Mouse (Mus musculus): ENCODE data around the gene Sbk1. TPM values are rescaled to one million over a fixed set of nuclear protein-coding genes. Genes with fewer than 3 reads are reported as not detected.

Sbk1 gene
- polyA plus RNA-seq, 1 experiment from 2014 or later: 29.7 TPM

DNA sequence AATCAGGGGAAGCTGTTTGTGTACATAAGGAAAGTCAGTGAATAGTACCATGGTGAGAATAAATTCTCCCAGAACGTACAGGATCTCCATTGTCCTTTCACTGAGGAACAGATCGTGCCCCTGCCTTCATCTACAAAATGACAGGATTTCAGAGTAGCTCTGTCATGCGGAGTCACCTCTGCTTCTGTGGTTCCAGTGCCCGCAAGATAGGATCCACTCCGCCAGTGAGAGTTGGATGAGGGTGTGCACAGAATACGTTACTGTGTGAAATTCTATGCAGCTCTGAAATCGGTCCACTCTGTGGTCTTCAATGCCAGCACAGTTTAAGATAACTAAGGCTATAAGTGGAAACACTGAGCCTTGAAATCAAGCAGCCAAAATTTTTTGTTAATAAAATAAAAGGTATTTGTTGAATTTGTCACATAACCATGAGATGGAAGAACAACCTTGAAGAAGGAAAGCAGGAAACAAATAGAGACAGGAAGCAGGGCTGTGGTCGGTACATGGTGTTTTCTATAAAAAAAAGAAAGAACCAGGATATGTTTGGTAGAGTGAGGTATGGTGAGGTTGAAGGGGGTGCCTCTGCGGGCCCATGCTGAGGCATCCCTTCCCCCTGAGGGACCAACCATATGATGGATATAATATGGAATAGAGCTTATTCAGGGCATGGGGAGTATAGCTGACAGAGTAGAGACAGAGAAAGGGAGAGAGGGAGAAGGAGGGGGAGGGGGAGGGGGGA, 57.7 kb downstream of the Sbk1 start:
- Histone ChIP-seq H3K4me3 (ENCODE audit: low read length) (no peak overlapping the region), H3K27me3 (ENCODE audit: insufficient read depth, low read length) (peaks cover 10% of the 10 kb centered on the region; the same call in 1 of the 2 replicates), H3K36me3 (ENCODE audit: insufficient read depth, low read length) (no peaks in the 10 kb centered on the region), H3K9ac (replicated peaks; ENCODE audit: low read length) (no peak overlapping the region), H3K9me3 (ENCODE audit: low read length) (no peaks in the 10 kb centered on the region), H3K4me2 (replicated peaks; ENCODE audit: low read depth, low read length) (no peak overlapping the region), H3K27ac (ENCODE audit: low read length) (no peak overlapping the region), H3K4me1 (ENCODE audit: insufficient read depth, low read length) (no peaks in the 10 kb centered on the region)
- 82% methylated on average over 9 of the region's 9 CpGs for WGBS
- no peak for ATAC-seq (ENCODE audit: low FRiP score, low TSS enrichment)

DNA sequence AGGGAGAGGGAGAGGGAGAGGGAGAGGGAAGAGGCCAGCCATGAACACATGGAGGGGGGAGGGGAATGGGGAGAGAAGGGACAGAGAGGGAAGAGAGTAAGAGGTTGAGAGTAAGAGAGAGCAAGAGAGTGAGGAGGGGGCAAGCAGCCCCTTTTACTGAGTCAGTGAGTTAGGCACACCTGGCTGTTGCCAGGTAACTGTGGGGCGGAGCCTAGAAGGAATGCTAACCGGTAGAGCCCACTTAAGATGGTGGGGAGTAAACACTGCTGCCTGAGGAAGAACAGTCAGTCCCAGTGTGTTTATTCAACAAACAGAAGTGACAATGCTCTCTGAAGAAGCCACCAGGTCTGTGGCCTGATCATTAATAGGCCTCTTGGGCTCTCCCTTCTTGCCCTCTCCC, 58.3 kb downstream of the Sbk1 start:
- ATAC-seq (ENCODE audit: low FRiP score, low TSS enrichment): no peak
- H3K36me3 ChIP-seq (ENCODE audit: insufficient read depth, low read length): no peaks in the 10 kb centered on the region
- no peaks in the 10 kb centered on the region for H3K9me3 ChIP-seq (ENCODE audit: low read length)
- WGBS: 48% methylated on average over 2 of the region's 2 CpGs
- 0 out of 2 replicates have a peak, but pooled peaks cover 6% of the 10 kb centered on the region for H3K27me3 ChIP-seq (ENCODE audit: insufficient read depth, low read length)
- no peak overlapping the region for H3K9ac ChIP-seq (replicated peaks; ENCODE audit: low read length)
- no peak overlapping the region for H3K4me3 ChIP-seq (ENCODE audit: low read length)
- H3K4me1 ChIP-seq (ENCODE audit: insufficient read depth, low read length): no peaks in the 10 kb centered on the region
- no peak overlapping the region for H3K4me2 ChIP-seq (replicated peaks; ENCODE audit: low read depth, low read length)
- H3K27ac ChIP-seq (ENCODE audit: low read length): no peak overlapping the region

DNA sequence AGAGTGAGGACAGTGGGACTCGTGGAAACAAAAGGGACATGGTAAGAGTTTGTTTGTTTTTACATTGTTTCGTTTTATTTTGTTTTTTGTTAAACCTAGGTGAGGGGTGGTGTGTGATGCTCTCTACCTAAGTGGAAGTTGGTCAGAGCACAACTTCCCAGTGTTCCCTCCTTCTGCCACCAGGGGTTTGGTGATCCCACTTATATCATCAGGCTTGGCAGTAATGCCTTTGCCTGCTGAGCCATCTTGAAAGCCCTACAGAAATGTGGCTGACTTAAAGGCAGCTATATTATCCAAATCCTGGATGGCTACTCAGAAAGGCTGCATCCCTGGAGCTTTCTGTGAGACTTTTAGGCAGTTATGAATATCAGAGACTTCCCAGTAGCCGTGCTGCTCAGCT, 60.3 kb downstream of the Sbk1 start:
- Histone ChIP-seq H3K27ac (ENCODE audit: low read length) (no peak overlapping the region), H3K9me3 (ENCODE audit: low read length) (no peaks in the 10 kb centered on the region), H3K4me2 (replicated peaks; ENCODE audit: low read depth, low read length) (no peak overlapping the region), H3K27me3 (ENCODE audit: insufficient read depth, low read length) (no peaks in the 10 kb centered on the region), H3K4me3 (ENCODE audit: low read length) (no peak overlapping the region), H3K9ac (replicated peaks; ENCODE audit: low read length) (no peak overlapping the region), H3K36me3 (ENCODE audit: insufficient read depth, low read length) (no peaks in the 10 kb centered on the region), H3K4me1 (ENCODE audit: insufficient read depth, low read length) (no peaks in the 10 kb centered on the region)
- ATAC-seq (ENCODE audit: low FRiP score, low TSS enrichment): no peak
- 74% methylated on average over 3 of the region's 3 CpGs for WGBS

DNA sequence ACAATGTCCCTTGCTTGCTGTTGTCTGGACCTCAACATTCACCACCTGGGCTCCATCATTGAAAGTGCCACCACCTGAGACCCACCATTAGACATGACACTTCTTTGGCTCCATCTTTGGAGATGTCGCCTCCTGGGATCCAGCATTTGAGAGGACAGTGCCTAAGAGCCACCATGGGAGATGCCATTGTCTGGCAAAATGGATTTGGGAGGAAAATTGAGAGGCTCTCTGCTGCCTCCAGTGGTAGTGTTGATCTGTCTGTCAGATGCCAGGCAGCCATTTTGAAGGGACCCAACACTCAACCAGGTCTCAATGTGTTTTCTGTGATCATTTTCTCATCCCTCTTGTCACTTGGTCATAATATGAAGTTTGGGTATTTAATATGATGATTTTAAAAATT, 63.1 kb downstream of the Sbk1 start:
- H3K9ac ChIP-seq (replicated peaks; ENCODE audit: low read length): no peak overlapping the region
- no peak overlapping the region for H3K4me3 ChIP-seq (ENCODE audit: low read length)
- no peaks in the 10 kb centered on the region for H3K4me1 ChIP-seq (ENCODE audit: insufficient read depth, low read length)
- no peak overlapping the region for H3K27ac ChIP-seq (ENCODE audit: low read length)
- ATAC-seq (ENCODE audit: low FRiP score, low TSS enrichment): no peak
- no peaks in the 10 kb centered on the region for H3K36me3 ChIP-seq (ENCODE audit: insufficient read depth, low read length)
- 83% methylated on average over 1 of the region's 1 CpGs for WGBS
- no peaks in the 10 kb centered on the region for H3K27me3 ChIP-seq (ENCODE audit: insufficient read depth, low read length)
- H3K9me3 ChIP-seq (ENCODE audit: low read length): no peaks in the 10 kb centered on the region
- no peak overlapping the region for H3K4me2 ChIP-seq (replicated peaks; ENCODE audit: low read depth, low read length)

DNA sequence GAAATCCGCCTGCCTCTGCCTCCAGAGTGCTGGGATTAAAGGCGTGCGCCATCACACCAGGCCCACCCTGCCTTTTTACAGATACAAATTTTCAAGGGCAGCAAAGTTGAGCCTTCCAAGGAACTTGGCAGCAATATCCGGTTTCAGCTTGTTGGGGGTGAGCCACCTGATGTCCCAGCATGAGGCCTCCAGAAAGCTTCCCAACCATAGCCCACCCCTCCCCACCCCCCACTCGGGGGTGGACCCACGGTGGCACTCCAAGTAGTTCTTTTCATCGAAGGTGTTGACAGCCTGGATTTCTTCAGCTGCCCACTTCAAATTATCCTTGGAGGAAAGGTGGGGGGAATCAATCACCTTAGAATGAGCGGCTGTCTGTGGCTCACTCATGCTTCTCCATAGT, 66.5 kb downstream of the Sbk1 start:
- Histone ChIP-seq H3K4me1 (ENCODE audit: insufficient read depth, low read length) (no peaks in the 10 kb centered on the region), H3K9ac (replicated peaks; ENCODE audit: low read length) (no peak overlapping the region), H3K9me3 (ENCODE audit: low read length) (no peaks in the 10 kb centered on the region), H3K27me3 (ENCODE audit: insufficient read depth, low read length) (no peaks in the 10 kb centered on the region), H3K27ac (ENCODE audit: low read length) (no peak overlapping the region), H3K36me3 (ENCODE audit: insufficient read depth, low read length) (no peaks in the 10 kb centered on the region), H3K4me2 (replicated peaks; ENCODE audit: low read depth, low read length) (no peak overlapping the region), H3K4me3 (ENCODE audit: low read length) (no peak overlapping the region)
- ATAC-seq (ENCODE audit: low FRiP score, low TSS enrichment): no peak
- WGBS: 82% methylated on average over 8 of the region's 8 CpGs

DNA sequence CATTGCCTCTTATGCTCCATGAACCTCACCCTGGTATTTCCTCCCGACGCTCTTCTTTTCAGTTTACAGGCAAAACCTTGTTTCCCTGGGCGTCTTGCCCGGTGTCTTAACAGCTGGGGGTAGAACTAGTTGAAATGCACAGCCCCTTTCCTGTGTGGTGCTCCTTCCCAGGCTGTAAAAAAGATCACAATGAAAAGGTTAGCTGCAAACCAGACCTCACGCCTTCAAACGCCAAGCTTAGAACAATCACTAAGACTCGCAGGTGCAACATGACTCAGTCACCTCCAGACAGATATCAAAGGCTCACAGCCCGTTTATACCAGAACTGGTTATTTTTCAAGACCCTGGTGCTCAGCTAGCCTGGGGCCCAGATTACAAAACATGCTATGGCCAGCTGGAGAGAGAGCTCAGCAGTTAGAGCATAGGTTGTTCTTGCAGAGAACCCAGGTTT, 67.1 kb downstream of the Sbk1 start:
- no peaks in the 10 kb centered on the region for H3K9me3 ChIP-seq (ENCODE audit: low read length)
- no peak overlapping the region for H3K4me3 ChIP-seq (ENCODE audit: low read length)
- no peaks in the 10 kb centered on the region for H3K4me1 ChIP-seq (ENCODE audit: insufficient read depth, low read length)
- WGBS: 66% methylated on average over 8 of the region's 8 CpGs
- no peaks in the 10 kb centered on the region for H3K36me3 ChIP-seq (ENCODE audit: insufficient read depth, low read length)
- ATAC-seq (ENCODE audit: low FRiP score, low TSS enrichment): no peak
- no peak overlapping the region for H3K4me2 ChIP-seq (replicated peaks; ENCODE audit: low read depth, low read length)
- no peak overlapping the region for H3K9ac ChIP-seq (replicated peaks; ENCODE audit: low read length)
- no peaks in the 10 kb centered on the region for H3K27me3 ChIP-seq (ENCODE audit: insufficient read depth, low read length)
- no peak overlapping the region for H3K27ac ChIP-seq (ENCODE audit: low read length)

DNA sequence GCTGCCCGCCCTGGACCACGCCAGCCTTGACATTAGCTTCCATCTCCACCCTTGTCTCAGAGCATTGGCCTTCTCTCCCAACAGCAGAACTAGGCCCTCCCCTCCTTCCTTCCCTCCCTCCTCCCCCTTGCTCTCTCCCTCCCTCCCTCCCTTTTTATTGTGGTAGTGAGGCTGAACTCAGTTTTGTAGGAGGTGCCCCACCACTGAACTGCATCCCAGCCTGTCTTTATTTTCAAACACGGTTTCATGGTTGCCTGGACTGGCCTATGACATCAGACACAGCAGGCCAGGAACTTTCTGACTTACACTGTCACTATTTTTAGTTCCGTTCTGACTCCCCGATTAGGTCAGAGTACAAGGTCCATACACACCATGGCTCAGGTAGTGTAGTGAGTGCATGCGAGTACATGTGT, 67.8 kb downstream of the Sbk1 start:
- Histone ChIP-seq H3K36me3 (ENCODE audit: insufficient read depth, low read length) (no peaks in the 10 kb centered on the region), H3K9ac (replicated peaks; ENCODE audit: low read length) (0 out of 2 replicates have a peak overlapping the region, but pooled peaks have one; percentile 1), H3K9me3 (ENCODE audit: low read length) (no peaks in the 10 kb centered on the region), H3K4me1 (ENCODE audit: insufficient read depth, low read length) (no peaks in the 10 kb centered on the region), H3K4me3 (ENCODE audit: low read length) (no peak overlapping the region), H3K4me2 (replicated peaks; ENCODE audit: low read depth, low read length) (no peak overlapping the region), H3K27me3 (ENCODE audit: insufficient read depth, low read length) (no peaks in the 10 kb centered on the region), H3K27ac (ENCODE audit: low read length) (no peak overlapping the region)
- 51% methylated on average over 6 of the region's 6 CpGs for WGBS
- peak; percentile 76 for ATAC-seq (ENCODE audit: low FRiP score, low TSS enrichment)

DNA sequence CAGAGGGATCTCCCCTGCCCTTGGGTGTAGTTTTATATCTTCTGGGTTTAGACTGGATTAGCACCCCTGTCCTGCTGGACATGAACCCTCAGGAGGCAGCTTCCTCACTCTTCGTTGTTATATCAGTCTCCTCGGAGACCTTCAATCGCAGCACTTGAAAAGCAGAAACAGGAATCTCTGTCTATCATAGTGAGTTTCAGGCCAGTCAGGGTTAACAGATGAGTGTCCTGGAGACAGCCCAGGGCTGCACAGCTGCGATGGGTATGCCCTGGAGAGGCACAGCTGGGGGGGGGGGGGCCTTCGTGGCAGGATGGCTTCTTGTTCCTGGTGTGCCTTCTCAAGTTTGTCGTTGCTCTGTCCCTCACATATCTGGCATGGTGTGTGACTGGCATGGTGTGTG, 68.5 kb downstream of the Sbk1 start:
- H3K27me3 ChIP-seq (ENCODE audit: insufficient read depth, low read length): no peaks in the 10 kb centered on the region
- no peak overlapping the region for H3K9ac ChIP-seq (replicated peaks; ENCODE audit: low read length)
- WGBS: 43% methylated on average over 6 of the region's 6 CpGs
- H3K4me3 ChIP-seq (ENCODE audit: low read length): no peak overlapping the region
- no peaks in the 10 kb centered on the region for H3K36me3 ChIP-seq (ENCODE audit: insufficient read depth, low read length)
- no peak for ATAC-seq (ENCODE audit: low FRiP score, low TSS enrichment)
- no peaks in the 10 kb centered on the region for H3K4me1 ChIP-seq (ENCODE audit: insufficient read depth, low read length)
- no peak overlapping the region for H3K4me2 ChIP-seq (replicated peaks; ENCODE audit: low read depth, low read length)
- no peaks in the 10 kb centered on the region for H3K9me3 ChIP-seq (ENCODE audit: low read length)
- peak overlapping the region; percentile 38; the same call in 1 of the 2 replicates for H3K27ac ChIP-seq (ENCODE audit: low read length)

Other genes with a start within 250 kb of the Sbk1 start
- 0.96 and 1.4 TPM in 2 replicates for gene Gsg1l, start 190.2 kb upstream of the Sbk1 start, polyA plus RNA-seq (2015; fragmentation: Nextera tagmentation; extraction: Ambion mirVana)
- 48.3 and 54.3 TPM in 2 replicates for gene Xpo6, start 72.1 kb upstream of the Sbk1 start, polyA plus RNA-seq (2015; fragmentation: Nextera tagmentation; extraction: Ambion mirVana)
- 1.7 and 2.4 TPM in 2 replicates for gene Lat, start 97.0 kb downstream of the Sbk1 start, polyA plus RNA-seq (2015; fragmentation: Nextera tagmentation; extraction: Ambion mirVana)
- gene Spns1, start 104.8 kb downstream of the Sbk1 start, polyA plus RNA-seq (2015; fragmentation: Nextera tagmentation; extraction: Ambion mirVana): 78.0 and 78.9 TPM in 2 replicates
- 1.9 and 2.5 TPM in 2 replicates for gene Nfatc2ip, start 124.1 kb downstream of the Sbk1 start, polyA plus RNA-seq (2015; fragmentation: Nextera tagmentation; extraction: Ambion mirVana)
- gene Cd19, start 142.3 kb downstream of the Sbk1 start, polyA plus RNA-seq (2015; fragmentation: Nextera tagmentation; extraction: Ambion mirVana): 0.09 TPM in 1 of 2 replicates, not detected in the other
- gene Rabep2, start 156.1 kb downstream of the Sbk1 start, polyA plus RNA-seq (2015; fragmentation: Nextera tagmentation; extraction: Ambion mirVana): 36.2 and 39.0 TPM in 2 replicates
- 7.1 and 7.8 TPM in 2 replicates for gene Atp2a1, start 190.5 kb downstream of the Sbk1 start, polyA plus RNA-seq (2015; fragmentation: Nextera tagmentation; extraction: Ambion mirVana)
- 62.5 and 66.5 TPM in 2 replicates for gene Sh2b1, start 202.8 kb downstream of the Sbk1 start, polyA plus RNA-seq (2015; fragmentation: Nextera tagmentation; extraction: Ambion mirVana)
- 177 and 196 TPM in 2 replicates for gene Tufm, start 214.7 kb downstream of the Sbk1 start, polyA plus RNA-seq (2015; fragmentation: Nextera tagmentation; extraction: Ambion mirVana)
- 41.5 and 47.9 TPM in 2 replicates for gene Atxn2l, start 230.8 kb downstream of the Sbk1 start, polyA plus RNA-seq (2015; fragmentation: Nextera tagmentation; extraction: Ambion mirVana)